Mouse (Mus musculus) intestine, postnatal 0 days (tissue): ENCODE measurements around the gene Ephx3. TPM values are rescaled to one million over a fixed set of nuclear protein-coding genes. Genes with fewer than 3 reads are reported as not detected.
A peak's percentile ranks its signal among the peaks of the same experiment; 100 is the strongest.

Experiments
- ATAC-seq: fragments of 200-750 bp; cut with Nextera tagmentation; 2 replicates; pipeline ENCODE4 v1.8.0; 2017; ENCODE audit warnings: mild to moderate bottlenecking, moderate TSS enrichment, moderate library complexity
- H3K27ac ChIP-seq: fragments of 300-500 bp; sonication (generic); 2 replicates; pipeline ENCODE4 v1.5.1; 2014; ENCODE audit warnings: mild to moderate bottlenecking, low read depth, low read length, moderate library complexity
- H3K27me3 ChIP-seq: fragments of 300-500 bp; sonication (generic); replicated peaks from 2 replicates; pipeline ENCODE4 v1.6.1; 2014; ENCODE audit warnings: low read length, mixed read lengths; ENCODE audit not compliant: control insufficient read depth, insufficient read depth
- H3K36me3 ChIP-seq: fragments of 300-500 bp; sonication (generic); 2 replicates; pipeline ENCODE4 v1.6.1; 2014; ENCODE audit warnings: mild to moderate bottlenecking, moderate library complexity; ENCODE audit not compliant: control insufficient read depth, insufficient read depth
- H3K4me1 ChIP-seq: fragments of 300-500 bp; sonication (generic); replicated peaks from 2 replicates; pipeline ENCODE4 v1.6.1; 2014; ENCODE audit warnings: antibody characterized with exemption, low read length, mixed read lengths; ENCODE audit not compliant: control insufficient read depth, insufficient read depth
- H3K4me2 ChIP-seq: fragments of 300-500 bp; sonication (generic); replicated peaks from 2 replicates; pipeline ENCODE4 v1.6.1; 2014; ENCODE audit warnings: low read depth, mild to moderate bottlenecking, moderate library complexity
- H3K4me3 ChIP-seq: fragments of 300-500 bp; sonication (generic); 2 replicates; pipeline ENCODE4 v1.5.1; 2014; ENCODE audit warnings: low read depth, low read length
- H3K9ac ChIP-seq: fragments of 300-500 bp; sonication (generic); 2 replicates; pipeline ENCODE4 v1.6.1; 2014; ENCODE audit warnings: mild to moderate bottlenecking, low read depth, low read length
- H3K9me3 ChIP-seq: fragments of 300-500 bp; sonication (generic); 2 replicates; pipeline ENCODE4 v1.6.1; 2016; ENCODE audit warnings: mixed run types; ENCODE audit not compliant: control insufficient read depth
- CTCF ChIP-seq: sonication (generic); IDR thresholded peaks from 2 replicates; pipeline ENCODE4 v1.5.1; 2016; ENCODE audit warnings: low read depth, mild to moderate bottlenecking, control low read depth, antibody characterized with exemption, moderate library complexity
- WGBS: fragments of 180-500 bp; shearing (Covaris S2); extraction: QIAGEN DNeasy Blood & Tissue Kit; methylation state at CpG from one replicate; pipeline ENCODE4 v1.1.7; 2014; 5-methylcytosine and 5-hydroxymethylcytosine counted together
- polyA plus RNA-seq: library from polyadenylated mRNA; unstranded; fragments of >200 nt; fragmentation: Nextera tagmentation; extraction: Ambion mirVana; gene quantifications from 2 replicates; pipeline ENCODE4 v1.2.1, GENCODE M21; 2015

The Ephx3 gene
- polyA plus RNA-seq, 1 experiment from 2014 or later: not detected

DNA sequence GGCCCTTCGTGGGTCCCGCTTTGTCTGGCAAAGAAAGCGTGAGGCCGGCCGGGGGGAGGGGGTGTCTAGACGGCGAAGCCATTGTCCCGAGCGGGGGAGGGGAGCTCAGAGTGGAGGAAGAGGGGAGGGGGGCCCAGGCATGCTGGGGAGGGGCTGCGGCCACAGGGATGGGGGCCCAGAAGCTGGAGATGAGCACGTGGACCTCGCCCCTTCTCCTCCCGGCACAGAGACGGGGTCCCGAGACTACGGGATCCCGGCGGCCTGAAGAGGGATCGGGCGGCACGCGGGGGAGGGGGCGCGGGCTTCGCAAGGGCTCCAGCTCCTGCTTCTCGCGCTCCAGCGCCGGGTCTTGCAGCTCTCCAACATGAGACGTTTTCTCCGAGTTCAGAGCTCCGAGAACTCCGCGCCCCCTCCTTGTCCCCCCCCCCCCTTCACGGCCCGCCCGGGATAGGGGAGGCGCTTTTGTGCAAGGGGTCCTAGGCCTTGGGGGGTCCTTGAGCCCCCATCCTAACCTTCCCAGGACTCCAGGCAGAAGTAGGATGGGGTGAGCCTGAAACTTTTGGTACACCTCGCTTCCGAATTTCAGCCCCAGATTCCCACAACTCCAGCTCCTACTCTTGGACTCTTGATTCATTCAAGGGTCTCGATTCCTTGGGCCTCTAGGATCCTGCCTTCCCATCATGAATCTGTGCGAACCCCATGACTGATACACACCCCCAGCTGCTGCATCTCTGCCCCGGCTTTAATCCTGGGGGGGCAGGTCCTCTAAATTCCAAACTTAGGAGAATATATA is 23.4 kb downstream of the Ephx3 start:
- H3K4me1 ChIP-seq: peaks cover 11% of the 10 kb centered on the region; the same call in 1 of the 2 replicates
- peak overlapping the region; percentile 98 for H3K4me2 ChIP-seq
- TF ChIP-seq CTCF: no peak
- no peak for ATAC-seq
- under 1% methylated on average over 22 of the region's 43 CpGs for WGBS
- H3K27me3 ChIP-seq: no peaks in the 10 kb centered on the region
- H3K4me3 ChIP-seq: peak overlapping the region; percentile 54
- H3K9me3 ChIP-seq: no peaks in the 10 kb centered on the region
- H3K27ac ChIP-seq: 0 out of 2 replicates have a peak overlapping the region, but pooled peaks have one; percentile 15
- no peaks in the 10 kb centered on the region for H3K36me3 ChIP-seq
- H3K9ac ChIP-seq: peak overlapping the region; percentile 45

DNA sequence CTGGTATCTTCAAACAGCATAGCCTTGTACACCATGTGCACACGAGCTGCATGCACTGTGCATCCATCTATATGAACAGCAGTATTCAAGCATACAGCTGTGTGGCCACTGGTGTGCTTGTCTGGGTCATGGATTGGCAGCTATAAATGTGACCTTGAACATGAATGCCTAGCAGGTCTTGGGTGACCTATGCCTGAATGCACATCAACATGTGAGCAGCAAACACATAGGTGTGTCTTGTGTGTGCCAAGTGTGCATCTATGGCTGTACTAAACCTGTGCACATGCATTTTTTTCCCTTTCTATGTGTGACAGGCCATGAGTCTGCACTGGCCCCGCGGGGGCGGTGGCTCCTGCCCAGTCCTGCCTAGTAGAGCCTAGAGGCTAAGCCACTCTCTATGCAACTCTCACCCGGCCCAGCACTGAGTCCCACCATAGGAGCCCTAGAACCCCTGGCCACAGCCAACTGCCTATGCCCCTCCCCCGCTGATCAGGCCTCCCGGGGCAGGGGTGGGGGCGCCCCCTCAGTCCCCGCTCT is 24.0 kb downstream of the Ephx3 start:
- Histone ChIP-seq H3K4me2 (peak overlapping the region; percentile 98), H3K9ac (peak overlapping the region; percentile 45; the same call in 1 of the 2 replicates), H3K36me3 (no peaks in the 10 kb centered on the region), H3K4me1 (peaks cover 11% of the 10 kb centered on the region; the same call in 1 of the 2 replicates), H3K9me3 (no peaks in the 10 kb centered on the region), H3K4me3 (peak overlapping the region; percentile 54), H3K27ac (no peak overlapping the region), H3K27me3 (no peaks in the 10 kb centered on the region)
- no peak for TF ChIP-seq CTCF
- no peak for ATAC-seq
- WGBS: 12% methylated on average over 9 of the region's 9 CpGs

DNA sequence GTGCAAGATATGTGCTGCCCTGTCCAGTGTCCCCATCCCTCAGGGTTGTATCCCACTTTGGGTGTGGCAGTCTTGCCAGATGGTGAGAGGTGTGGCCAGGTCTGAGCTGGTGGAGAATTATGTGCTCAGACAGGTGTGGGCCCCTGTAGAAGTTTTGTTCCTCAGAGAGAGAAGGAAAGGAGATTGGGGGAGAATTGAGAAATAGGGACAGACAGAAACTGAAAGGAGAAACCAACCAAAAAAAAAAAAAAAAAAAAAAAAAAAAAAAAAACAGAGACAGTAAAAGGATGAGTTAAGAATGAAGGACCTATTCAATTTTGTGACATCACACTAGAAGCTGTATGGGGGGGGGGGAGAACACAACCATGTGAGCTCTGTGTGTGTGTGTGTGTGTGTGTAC is 24.6 kb downstream of the Ephx3 start:
- Histone ChIP-seq H3K4me2 (no peak overlapping the region), H3K27me3 (no peaks in the 10 kb centered on the region), H3K4me1 (peaks cover 11% of the 10 kb centered on the region; the same call in 1 of the 2 replicates), H3K9ac (no peak overlapping the region), H3K27ac (no peak overlapping the region), H3K9me3 (no peaks in the 10 kb centered on the region), H3K4me3 (no peak overlapping the region), H3K36me3 (no peaks in the 10 kb centered on the region)
- no peak for ATAC-seq
- no peak for TF ChIP-seq CTCF

DNA sequence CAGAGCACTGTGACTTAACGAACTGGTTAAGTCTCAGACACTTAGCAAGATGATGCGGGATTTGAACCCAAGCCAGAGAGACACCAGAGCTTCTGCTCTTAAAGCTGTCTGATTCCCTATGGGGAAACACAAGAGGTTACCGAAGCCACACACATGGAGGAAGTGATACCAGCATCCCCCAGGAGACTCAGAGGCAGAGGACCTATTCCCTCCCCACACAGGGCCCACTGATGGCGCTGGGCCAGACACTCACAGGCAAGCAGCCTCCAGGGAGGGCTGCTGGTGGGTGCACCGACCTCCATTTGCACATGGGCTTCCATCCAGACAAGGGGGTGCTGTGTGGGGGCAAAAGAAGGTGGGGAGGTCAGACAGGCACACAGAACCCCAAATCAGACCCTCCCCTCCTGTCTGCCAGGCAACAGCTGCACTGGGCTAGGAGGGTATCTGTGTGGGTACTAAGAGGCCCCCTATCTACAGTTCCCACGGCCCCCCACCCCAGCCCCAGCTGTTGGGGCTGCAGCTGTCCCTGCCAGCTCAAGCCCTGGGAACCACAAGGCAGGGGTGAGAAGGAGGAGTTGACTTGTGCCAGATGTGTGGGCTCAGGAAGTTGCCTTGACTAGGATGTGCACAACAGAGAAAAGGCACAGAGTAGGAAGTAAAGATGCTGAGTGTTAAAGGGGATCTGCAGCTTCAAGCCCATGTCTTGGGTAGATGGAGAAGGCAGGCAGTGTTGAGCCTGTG is 25.3 kb downstream of the Ephx3 start:
- no peak for ATAC-seq
- Histone ChIP-seq H3K4me3 (no peak overlapping the region), H3K27ac (no peak overlapping the region), H3K27me3 (no peaks in the 10 kb centered on the region), H3K4me1 (peaks cover 6% of the 10 kb centered on the region; the same call in 1 of the 2 replicates), H3K9ac (no peak overlapping the region), H3K36me3 (no peaks in the 10 kb centered on the region), H3K4me2 (no peak overlapping the region), H3K9me3 (no peaks in the 10 kb centered on the region)
- WGBS: 60% methylated on average over 6 of the region's 6 CpGs
- TF ChIP-seq CTCF: no peak

DNA sequence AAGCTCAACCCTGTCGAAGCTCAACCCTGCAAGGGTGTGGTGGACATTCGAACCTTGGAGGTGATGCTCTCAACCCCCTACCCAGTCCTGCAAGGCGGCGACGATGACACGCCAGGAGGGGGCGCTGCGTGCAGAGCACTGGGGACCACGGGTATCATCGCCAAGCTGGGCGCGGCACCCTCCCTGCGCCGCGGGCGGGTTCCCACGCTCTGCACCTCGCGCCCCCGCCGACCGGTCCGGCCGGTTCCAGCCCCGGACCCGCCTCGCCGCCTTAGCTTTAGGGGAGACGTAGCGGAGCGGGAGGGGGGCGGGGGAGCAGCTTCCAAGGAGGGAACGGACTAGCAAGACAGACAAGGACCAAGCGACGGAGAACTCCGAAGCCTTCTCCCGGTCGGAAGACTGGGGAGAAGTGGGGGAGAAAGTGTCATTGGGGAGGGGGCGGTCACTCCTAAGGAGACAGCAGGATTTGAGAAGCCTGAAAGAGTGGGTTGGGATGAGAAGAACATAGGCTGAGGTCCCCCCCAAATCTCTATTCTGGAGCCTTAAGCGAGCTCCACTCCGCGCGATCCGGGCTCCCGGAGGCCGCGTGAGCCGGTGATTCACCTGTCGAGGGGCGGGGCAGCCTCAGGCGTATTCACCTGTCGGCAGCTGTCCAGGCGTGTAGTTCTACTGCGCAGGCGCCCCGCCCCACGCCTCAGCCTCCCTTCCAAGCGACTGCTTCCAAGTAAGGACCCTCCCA is 27.1 kb downstream of the Ephx3 start:
- H3K9me3 ChIP-seq: no peaks in the 10 kb centered on the region
- WGBS: 1% methylated on average over 56 of the region's 58 CpGs
- peak overlapping the region; percentile 48 for H3K4me3 ChIP-seq
- no peaks in the 10 kb centered on the region for H3K36me3 ChIP-seq
- H3K4me2 ChIP-seq: peak overlapping the region; percentile 97
- peaks cover 6% of the 10 kb centered on the region; the same call in 1 of the 2 replicates for H3K4me1 ChIP-seq
- no peaks in the 10 kb centered on the region for H3K27me3 ChIP-seq
- H3K9ac ChIP-seq: peak overlapping the region; percentile 48
- TF ChIP-seq CTCF: peak; percentile 89
- no peak overlapping the region for H3K27ac ChIP-seq
- peak; percentile 83 for ATAC-seq
